Mouse (Mus musculus) MEL (cell line): ENCODE data around the gene Wnt5a.

Experiments
- CTCF ChIP-seq, 3 experiments: IDR thresholded peaks in 2 of 3; conservative IDR thresholded peaks in 1 of 3; 2 replicates each; pipeline ENCODE4 v1.5.1; 2011 to 2012; ENCODE audit warnings: low read length in 3 of 3, low read depth in 2 of 3, mild to moderate bottlenecking in 2 of 3, improper control_type of control experiment in 1 of 3, inconsistent platforms in 1 of 3, mixed read lengths in 1 of 3, moderate library complexity in 1 of 3; ENCODE audit not compliant: control insufficient read depth in 1 of 3, insufficient read depth in 1 of 3, poor library complexity in 1 of 3, severe bottlenecking in 1 of 3
- ETS1 ChIP-seq: IDR thresholded peaks from 2 replicates; pipeline ENCODE4 v1.6.1; 2012; ENCODE audit warnings: low read depth, mild to moderate bottlenecking, inconsistent platforms, low read length, improper control_type of control experiment, moderate library complexity
- HCFC1 ChIP-seq: IDR thresholded peaks from 2 replicates; pipeline ENCODE4 v1.6.1; 2012; ENCODE audit warnings: low read depth, mild to moderate bottlenecking, inconsistent platforms, low read length, improper control_type of control experiment, moderate library complexity
- MEF2A ChIP-seq: IDR thresholded peaks from 2 replicates; pipeline ENCODE4 v1.6.1; 2014; ENCODE audit warnings: low read depth, mild to moderate bottlenecking, inconsistent platforms, low read length, improper control_type of control experiment; ENCODE audit not compliant: poor library complexity, insufficient replicate concordance, severe bottlenecking; ENCODE audit errors: extremely low read depth
- NELFE ChIP-seq: IDR thresholded peaks from 2 replicates; pipeline ENCODE4 v1.6.1; 2011; ENCODE audit warnings: low read depth, low read length, improper control_type of control experiment
- POLR2A ChIP-seq, 2 experiments: IDR thresholded peaks; 2 replicates each; pipeline ENCODE4 v1.6.1; 2011 to 2012; ENCODE audit warnings: low read length in 2 of 2, mild to moderate bottlenecking in 2 of 2, control low read depth in 1 of 2, improper control_type of control experiment in 1 of 2, low read depth in 1 of 2, moderate library complexity in 1 of 2; ENCODE audit not compliant: control insufficient read depth in 1 of 2, insufficient read depth in 1 of 2, poor library complexity in 1 of 2
- TAL1 ChIP-seq: IDR thresholded peaks from 2 replicates; pipeline ENCODE4 v1.6.1; 2012; ENCODE audit warnings: mild to moderate bottlenecking, inconsistent platforms, low read length, moderate library complexity, mixed read lengths
- USF2 ChIP-seq, 2 experiments: IDR thresholded peaks; 2 replicates each; pipeline ENCODE4 v1.6.1; 2011 to 2012; ENCODE audit warnings: improper control_type of control experiment in 2 of 2, low read length in 2 of 2, borderline replicate concordance in 1 of 2, inconsistent platforms in 1 of 2, low read depth in 1 of 2, mild to moderate bottlenecking in 1 of 2; ENCODE audit not compliant: insufficient read depth in 1 of 2
- ZC3H11A ChIP-seq: IDR thresholded peaks from 2 replicates; pipeline ENCODE4 v1.6.1; 2012; ENCODE audit warnings: low read depth, mild to moderate bottlenecking, inconsistent platforms, low read length, improper control_type of control experiment

DNA sequence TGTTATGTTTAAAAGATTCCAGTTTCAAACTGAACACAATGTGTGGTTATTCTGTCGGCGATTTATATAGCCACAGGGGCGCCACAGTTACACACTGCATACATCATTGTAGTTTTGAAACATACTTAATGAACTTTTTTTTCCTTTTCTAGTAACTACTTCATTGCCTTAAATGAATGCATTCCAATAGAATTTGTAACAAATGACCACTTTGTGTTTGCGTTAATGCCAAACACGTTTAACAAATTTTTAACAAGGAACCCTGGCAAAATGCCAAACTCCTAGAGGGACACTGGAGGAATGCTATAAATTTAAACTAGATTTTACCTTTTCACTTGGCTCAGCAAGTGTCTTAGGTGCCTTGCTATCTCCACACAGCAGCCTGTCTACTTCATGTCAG, 36.6 kb upstream of the Wnt5a start:
- TF ChIP-seq HCFC1, result no peak
- no peak for TF ChIP-seq ETS1
- TF ChIP-seq POLR2A (IDR thresholded peaks at IDR 0.05; ENCODE audit: control insufficient read depth in 1 of 2, insufficient read depth in 1 of 2, low read depth in 1 of 2, low read length in 2 of 2, poor library complexity in 1 of 2), result no peak
- no peak for TF ChIP-seq TAL1
- no peak for TF ChIP-seq USF2 (IDR thresholded peaks at IDR 0.05; ENCODE audit: borderline replicate concordance in 1 of 2, insufficient read depth in 1 of 2, low read depth in 1 of 2, low read length in 2 of 2)
- no peak for TF ChIP-seq ZC3H11A
- no peak for TF ChIP-seq CTCF (IDR thresholded peaks at IDR 0.05 in 2 of 3, conservative IDR thresholded peaks at IDR 0.05 in 1 of 3; ENCODE audit: control insufficient read depth in 1 of 3, insufficient read depth in 1 of 3, low read depth in 2 of 3, low read length in 3 of 3, poor library complexity in 1 of 3, severe bottlenecking in 1 of 3)
- no peak for TF ChIP-seq NELFE
- TF ChIP-seq MEF2A, result no peak
